Mouse (Mus musculus) layer of hippocampus, adult 2 months (tissue): ENCODE results near the gene Grk2. TPM values are rescaled to one million over a fixed set of nuclear protein-coding genes. Genes with fewer than 3 reads are reported as not detected.

ENCODE experiments used
- DNase-seq, 2 experiments: peaks; one replicate each; pipeline ENCODE4 v3.0.0; 2022; ENCODE audit warnings: low spot score in 2 of 2
- H3K27ac ChIP-seq: fragments of 200-600 bp; 2 replicates; pipeline ENCODE4 v1.8.1; 2022
- H3K4me3 ChIP-seq: fragments of 200-600 bp; 2 replicates; pipeline ENCODE4 v1.8.1; 2022; ENCODE audit warnings: mild to moderate bottlenecking
- CTCF ChIP-seq: fragments of 200-600 bp; conservative IDR thresholded peaks from 2 replicates; pipeline ENCODE4 v1.8.1; 2022; ENCODE audit warnings: antibody characterized with exemption, mild to moderate bottlenecking, moderate library complexity
- total RNA-seq, 2 experiments: library from RNA; stranded (reverse); gene quantifications; 2 replicates each; pipeline ENCODE4 v1.2.3; 2021

The Grk2 gene
- total RNA-seq, 2 experiments from 2014 or later: 181 to 201 TPM

DNA sequence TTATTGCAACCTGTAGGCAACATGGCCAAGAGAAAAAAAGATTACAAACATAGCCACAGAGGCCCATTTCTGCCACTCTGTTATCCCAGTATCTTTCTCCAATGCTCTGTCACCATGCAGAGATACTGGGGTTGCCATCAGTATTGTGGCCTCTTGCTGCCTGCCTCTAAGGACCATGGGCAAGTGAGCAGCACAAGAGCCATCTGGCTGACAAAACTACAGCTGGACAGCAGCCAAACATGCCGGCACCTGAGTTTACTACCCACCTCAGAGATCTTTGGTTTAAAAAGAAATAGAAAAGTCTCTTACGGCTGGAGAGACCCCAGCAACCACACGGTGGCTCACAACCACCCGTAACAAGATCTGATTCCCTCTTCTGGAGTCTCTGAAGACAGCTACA is 13.2 kb upstream of the Grk2 start:
- Histone ChIP-seq H3K4me3 (no peak overlapping the region), H3K27ac (no peak overlapping the region)
- DNase-seq: no peak
- TF ChIP-seq CTCF: no peak

- no peak for TF ChIP-seq CTCF
These were observed 11.2 kb upstream of the Grk2 start for GRCm38 (mm10) chr19:4317181-4317580.

DNA sequence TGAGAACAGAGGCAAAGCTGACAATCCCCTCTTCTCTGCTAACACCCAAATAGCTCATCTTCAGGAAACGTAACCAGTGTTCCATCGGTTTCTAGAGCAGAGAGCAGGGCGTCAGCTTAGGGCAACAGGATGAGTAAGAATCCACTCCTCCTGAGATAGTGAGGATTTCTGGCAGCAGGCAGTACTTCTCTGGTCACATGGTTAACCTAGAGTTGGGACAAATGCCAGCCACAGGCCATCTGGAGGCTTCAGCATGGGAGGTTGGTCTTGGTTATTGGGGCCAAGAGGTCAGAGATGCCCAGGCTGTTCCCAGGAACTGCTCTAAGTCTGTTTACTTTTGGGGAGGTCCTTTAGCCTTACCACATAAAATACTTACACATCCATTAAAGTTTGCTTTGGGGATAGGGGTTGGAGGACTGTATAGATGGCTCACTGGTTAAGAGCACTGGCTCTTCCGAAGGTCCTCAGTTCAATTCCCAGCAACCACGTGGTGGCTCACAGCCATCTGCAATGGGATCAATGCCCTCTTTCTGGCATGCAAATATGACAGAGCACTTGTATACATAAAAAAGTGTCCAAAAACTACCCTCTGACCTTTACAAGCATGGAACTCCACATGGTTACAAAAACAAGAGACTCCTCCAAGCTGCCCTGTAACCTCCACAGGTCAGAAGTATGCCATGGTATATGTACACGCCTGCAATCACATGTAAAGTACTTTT is 9.4 kb upstream of the Grk2 start:
- H3K4me3 ChIP-seq: no peak overlapping the region
- DNase-seq: no peak
- no peak for TF ChIP-seq CTCF
- no peak overlapping the region for H3K27ac ChIP-seq

More at GRCm38 (mm10) chr19:4317181-4317580, 11.2 kb upstream of the Grk2 start:
- no peak overlapping the region for H3K4me3 ChIP-seq
- H3K27ac ChIP-seq: no peak overlapping the region
- no peak for DNase-seq

- Histone ChIP-seq H3K27ac (no peak overlapping the region), H3K4me3 (no peak overlapping the region)
- peak; percentile 81 for TF ChIP-seq CTCF
- DNase-seq: peak in 1 of 2 experiments; percentile 61
These were observed 3.8 kb upstream of the Grk2 start for GRCm38 (mm10) chr19:4309776-4310185.

DNA sequence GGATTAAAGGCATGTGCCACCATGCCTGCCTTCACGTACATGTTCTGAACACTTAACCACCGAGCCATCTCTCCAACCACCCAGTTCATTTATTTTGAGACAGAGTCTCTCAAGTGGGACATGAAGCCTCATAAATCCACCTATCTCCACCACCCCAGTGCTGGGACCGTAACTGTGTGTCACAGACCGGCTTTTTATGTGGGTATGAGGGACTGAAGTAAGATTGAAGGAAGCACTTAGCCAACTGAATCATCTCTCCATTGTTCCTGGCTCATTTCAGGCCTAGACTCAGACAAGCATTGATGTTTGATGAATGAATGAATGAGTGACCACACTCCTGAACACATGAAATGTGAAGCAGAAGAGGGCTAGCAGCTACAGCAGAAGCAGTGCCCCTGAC is 3.3 kb upstream of the Grk2 start:
- Histone ChIP-seq H3K4me3 (no peak overlapping the region), H3K27ac (no peak overlapping the region)
- no peak for DNase-seq
- TF ChIP-seq CTCF: no peak

DNA sequence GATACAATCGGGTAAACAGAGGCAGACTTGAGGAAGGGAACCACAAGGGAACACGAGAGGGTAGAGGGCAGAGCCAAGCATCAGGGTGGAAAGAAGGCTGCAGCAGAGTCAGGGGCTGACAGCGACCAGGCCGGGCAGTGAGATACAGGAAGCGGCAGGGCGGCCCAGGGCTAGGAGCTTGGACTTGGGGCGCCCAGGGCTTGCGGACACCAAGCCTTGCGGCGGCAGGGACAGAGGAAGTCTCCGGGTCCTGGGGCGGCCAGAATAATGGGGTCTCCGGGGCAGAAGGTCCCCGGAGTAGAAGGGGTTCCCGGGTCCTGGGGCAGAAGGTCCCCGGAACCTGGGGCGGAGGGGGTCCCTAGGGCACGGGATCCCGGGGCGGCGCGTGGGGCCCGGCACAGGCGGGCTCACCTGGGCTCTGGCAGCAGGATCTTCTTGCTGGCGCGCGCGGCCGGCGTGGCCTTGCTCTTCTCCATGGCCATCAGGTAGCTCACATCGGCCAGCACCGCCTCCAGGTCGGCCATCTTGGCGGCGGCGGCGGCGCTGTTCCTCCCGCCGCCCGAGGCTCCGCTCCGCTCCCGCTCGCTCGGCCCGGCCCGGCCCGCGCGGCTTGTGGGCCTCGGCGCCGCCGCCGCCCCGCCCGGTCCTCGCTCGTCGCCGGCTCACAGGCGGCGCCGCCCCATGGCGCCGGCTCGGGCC is 382 bp downstream of the Grk2 start:
- no peak for TF ChIP-seq CTCF
- DNase-seq: no peak
- peak overlapping the region; percentile 71 for H3K4me3 ChIP-seq
- peak overlapping the region; percentile 97 for H3K27ac ChIP-seq

- Histone ChIP-seq H3K27ac (peak overlapping the region; percentile 97), H3K4me3 (peak overlapping the region; percentile 71)
- no peak for TF ChIP-seq CTCF
- no peak for DNase-seq
These were observed 1.1 kb downstream of the Grk2 start for GRCm38 (mm10) chr19:4304871-4305321.

GRCm38 (mm10) chr19:4304251-4304821 is 1.7 kb downstream of the Grk2 start:
- H3K4me3 ChIP-seq: peak overlapping the region; percentile 71
- DNase-seq: no peak
- 0 out of 2 replicates have a peak, but pooled peaks have one; percentile 5 for TF ChIP-seq CTCF
- peak overlapping the region; percentile 97 for H3K27ac ChIP-seq

- H3K4me3 ChIP-seq: peak overlapping the region; percentile 71
- DNase-seq: no peak
- H3K27ac ChIP-seq: peak overlapping the region; percentile 97
- no peak for TF ChIP-seq CTCF
These were observed 2.4 kb downstream of the Grk2 start for GRCm38 (mm10) chr19:4303640-4303995.

GRCm38 (mm10) chr19:4302936-4303639 is 2.9 kb downstream of the Grk2 start:
- peak overlapping the region; percentile 71 for H3K4me3 ChIP-seq
- TF ChIP-seq CTCF: no peak
- peak overlapping the region; percentile 97 for H3K27ac ChIP-seq
- peak; percentile 52 to 70 for DNase-seq

GRCm38 (mm10) chr19:4301735-4302651 is 4.0 kb downstream of the Grk2 start:
- Histone ChIP-seq H3K27ac (peak overlapping the region; percentile 97), H3K4me3 (peak overlapping the region; percentile 71)
- no peak for TF ChIP-seq CTCF
- no peak for DNase-seq
